Mouse (Mus musculus): ENCODE measurements around the gene Pip4p1. TPM values are rescaled to one million over a fixed set of nuclear protein-coding genes. Genes with fewer than 3 reads are reported as not detected.
"Not testable (repeated sequence)": the region's sequence is repeated elsewhere in the genome, so short reads cannot be mapped to it uniquely, and the experiment has no call there.

The Pip4p1 gene
- polyA plus RNA-seq, 1 experiment from 2014 or later, result 26.1 TPM

- H3K27me3 ChIP-seq (replicated peaks), result no peaks in the 10 kb centered on the region
- peak overlapping the region; percentile 56 for H3K9ac ChIP-seq
- H3K27ac ChIP-seq, result no peak overlapping the region
- H3K4me3 ChIP-seq, result peak overlapping the region; percentile 55
- ATAC-seq, result peak; percentile 77
- WGBS (ENCODE audit: insufficient replicate concordance), result 5% methylated on average over 26 of the region's 26 CpGs
- H3K4me1 ChIP-seq, result peaks cover 9% of the 10 kb centered on the region
- no peaks in the 10 kb centered on the region for H3K9me3 ChIP-seq (replicated peaks)
- H3K4me2 ChIP-seq, result peak overlapping the region; percentile 72
- no peaks in the 10 kb centered on the region for H3K36me3 ChIP-seq
These were observed 26.5 kb downstream of the Pip4p1 start for GRCm38 (mm10) chr14:50903973-50904827.

DNA sequence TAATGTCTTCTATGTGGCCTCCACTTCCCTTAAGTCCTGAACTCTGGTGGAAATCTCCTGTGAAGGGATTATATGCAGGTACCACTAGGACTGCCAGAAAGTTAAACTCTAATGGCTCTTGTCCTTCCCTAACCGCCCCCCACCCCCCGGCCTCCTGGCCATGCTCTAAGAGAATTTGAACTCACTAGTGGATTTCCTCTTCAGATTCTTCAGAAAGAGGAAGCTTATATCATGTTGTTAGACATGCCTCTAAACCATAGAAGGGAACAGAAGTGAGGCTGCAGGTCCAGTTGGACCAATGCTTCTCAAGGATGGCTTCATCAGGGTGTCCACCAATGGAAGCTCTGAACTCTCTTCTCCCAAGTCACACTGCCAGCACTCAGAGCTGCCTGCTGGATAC, 32.7 kb downstream of the Pip4p1 start:
- not testable (repeated sequence) for H3K36me3 ChIP-seq; H3K9me3 ChIP-seq (replicated peaks); H3K4me1 ChIP-seq; H3K9ac ChIP-seq; ATAC-seq; H3K4me3 ChIP-seq; H3K27ac ChIP-seq; H3K4me2 ChIP-seq
- 42% methylated on average over 2 of the region's 2 CpGs for WGBS (ENCODE audit: insufficient replicate concordance)
- peaks cover 28% of the 10 kb centered on the region for H3K27me3 ChIP-seq (replicated peaks)

DNA sequence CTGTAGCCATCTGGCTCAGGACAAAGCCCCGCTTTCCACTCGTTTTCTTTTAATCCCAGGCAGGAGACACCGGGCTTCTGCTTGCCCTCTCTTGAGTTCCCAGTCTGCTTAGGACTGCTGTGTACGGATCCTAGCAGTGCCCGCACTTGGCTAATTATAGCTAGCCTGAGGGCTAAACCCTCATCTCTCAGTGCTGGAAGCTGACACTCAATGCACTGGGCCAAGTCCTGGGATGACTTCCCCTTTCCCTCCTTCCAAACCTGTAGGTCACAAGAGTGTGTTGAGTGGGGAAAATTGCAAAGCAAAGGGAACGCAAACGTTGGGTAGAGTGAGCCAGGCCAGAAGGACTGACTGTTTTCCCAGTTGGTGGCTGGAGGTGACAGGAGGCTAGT, 33.3 kb downstream of the Pip4p1 start, which contains the start of gene Klhl33:
Gene Klhl33, minus strand, starts transcription at position 134 of the 392 bp plus-strand sequence.
- peak within 1 kb of the TSS; percentile 66 for H3K4me2 ChIP-seq
- no peak for ATAC-seq
- no peaks in the 10 kb centered on the region for H3K36me3 ChIP-seq
- H3K4me1 ChIP-seq, result 0 out of 2 replicates have a peak, but pooled peaks cover 7% of the 10 kb centered on the region
- no peak within 1 kb of the TSS for H3K27ac ChIP-seq
- WGBS (ENCODE audit: insufficient replicate concordance), result 39% methylated on average over 7 of the region's 7 CpGs
- no peak within 1 kb of the TSS; the same call in 1 of the 2 replicates for H3K9ac ChIP-seq
- H3K27me3 ChIP-seq (replicated peaks), result peaks cover 31% of the 10 kb centered on the region
- peak within 1 kb of the TSS; percentile 34 for H3K4me3 ChIP-seq
- no peaks in the 10 kb centered on the region for H3K9me3 ChIP-seq (replicated peaks)

DNA sequence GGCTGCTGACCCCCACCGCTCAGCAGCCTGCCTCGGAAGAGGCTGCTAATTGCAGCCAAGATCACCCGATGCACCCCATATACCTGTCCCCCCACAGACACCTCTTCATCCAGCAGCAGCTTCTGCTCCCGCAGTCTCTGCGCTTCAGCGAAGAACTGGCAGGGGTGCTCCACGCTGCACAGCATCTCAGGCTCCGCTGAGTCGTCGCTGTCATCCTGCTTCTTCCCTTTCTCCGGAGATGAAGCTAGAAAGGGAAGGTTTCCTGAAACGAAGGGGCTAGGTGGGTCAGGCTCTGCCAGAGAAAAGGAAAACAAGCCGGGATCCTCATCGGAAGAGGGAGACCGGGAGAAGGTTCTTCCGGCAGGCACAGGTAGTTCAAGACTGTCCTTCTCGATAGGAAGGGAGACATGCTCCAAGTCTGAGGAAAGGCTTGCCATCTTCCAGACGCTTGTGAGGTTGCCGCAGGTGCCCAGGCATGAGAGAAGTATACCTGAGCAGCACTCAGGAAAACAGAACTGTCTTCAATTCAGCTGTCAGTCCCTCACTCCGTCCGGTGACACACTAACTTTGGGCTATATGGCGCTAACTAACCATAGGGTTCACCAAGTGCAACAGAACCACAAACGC, 33.8 kb downstream of the Pip4p1 start:
- 23% methylated on average over 23 of the region's 23 CpGs for WGBS (ENCODE audit: insufficient replicate concordance)
- Histone ChIP-seq H3K4me1 (0 out of 2 replicates have a peak, but pooled peaks cover 7% of the 10 kb centered on the region), H3K27me3 (replicated peaks) (peaks cover 31% of the 10 kb centered on the region), H3K27ac (no peak overlapping the region), H3K4me3 (peak overlapping the region; percentile 34), H3K4me2 (peak overlapping the region; percentile 66), H3K36me3 (no peaks in the 10 kb centered on the region), H3K9ac (no peak overlapping the region; the same call in 1 of the 2 replicates), H3K9me3 (replicated peaks) (no peaks in the 10 kb centered on the region)
- ATAC-seq, result peak; percentile 7; the same call in 1 of the 2 replicates

DNA sequence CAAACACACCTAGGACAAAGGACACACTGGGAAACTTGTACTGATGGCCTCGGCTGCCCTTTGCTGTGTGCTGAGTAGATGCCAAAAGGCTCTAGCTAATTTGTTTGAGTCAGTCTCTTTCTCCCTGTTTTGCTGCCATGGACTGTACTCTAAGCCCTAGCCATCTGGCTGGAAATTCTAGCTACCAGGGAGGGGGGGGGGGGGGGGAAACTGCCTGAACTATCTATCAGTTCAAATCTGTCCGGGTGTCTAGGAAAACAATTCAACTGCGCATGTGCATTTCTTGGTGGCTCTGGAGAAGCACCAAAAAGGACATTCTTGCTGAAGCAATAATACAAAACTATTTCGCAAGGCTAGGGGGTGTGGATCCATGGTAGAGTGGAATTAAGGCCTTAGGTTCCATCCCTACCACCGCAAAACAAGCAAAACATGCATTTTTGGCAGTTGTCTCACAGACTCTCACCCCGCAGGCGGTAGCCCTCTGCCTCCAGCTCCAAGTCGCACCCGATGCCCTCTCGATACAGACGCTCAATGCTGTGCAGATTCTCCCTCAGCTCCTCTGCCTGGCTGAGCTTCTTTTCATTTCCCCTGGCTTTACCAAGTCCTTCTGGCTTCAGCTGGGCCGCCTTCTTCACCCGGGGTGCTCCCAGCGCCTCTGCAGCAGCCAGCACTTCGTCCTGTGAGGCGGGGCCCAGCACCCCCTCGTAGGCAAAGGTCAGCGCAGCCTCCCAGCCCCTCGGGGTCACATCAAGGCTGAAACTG, 34.5 kb downstream of the Pip4p1 start:
- Histone ChIP-seq H3K4me2 (peak overlapping the region; percentile 66), H3K4me3 (peak overlapping the region; percentile 34), H3K27me3 (replicated peaks) (peaks cover 31% of the 10 kb centered on the region), H3K4me1 (0 out of 2 replicates have a peak, but pooled peaks cover 7% of the 10 kb centered on the region), H3K27ac (no peak overlapping the region), H3K9ac (no peak overlapping the region; the same call in 1 of the 2 replicates), H3K36me3 (no peaks in the 10 kb centered on the region), H3K9me3 (replicated peaks) (no peaks in the 10 kb centered on the region)
- peak; percentile 33; the same call in 1 of the 2 replicates for ATAC-seq
- 19% methylated on average over 19 of the region's 19 CpGs for WGBS (ENCODE audit: insufficient replicate concordance)

DNA sequence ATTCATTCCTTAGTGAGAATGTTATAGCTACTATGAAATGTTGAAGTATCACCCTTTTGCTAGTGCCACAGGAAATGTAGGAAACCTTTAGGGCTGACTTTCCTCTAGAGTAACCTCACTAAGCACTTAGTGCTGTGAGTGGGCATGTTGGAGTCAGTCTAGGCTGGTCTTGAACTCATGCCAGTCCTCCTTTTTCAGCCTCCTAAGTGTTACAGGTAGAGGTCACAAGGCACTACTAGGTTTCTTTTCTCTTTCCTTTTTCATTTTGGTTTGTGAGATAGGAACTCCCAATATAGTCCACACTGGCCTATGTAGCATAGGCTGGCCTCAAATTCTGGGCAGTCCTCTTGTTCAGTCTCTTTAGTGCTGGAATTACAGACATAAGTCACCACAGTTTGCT, 35.2 kb downstream of the Pip4p1 start:
- Histone ChIP-seq H3K27me3 (replicated peaks) (peaks cover 31% of the 10 kb centered on the region), H3K4me1 (0 out of 2 replicates have a peak, but pooled peaks cover 7% of the 10 kb centered on the region), H3K9ac (no peak overlapping the region), H3K4me2 (no peak overlapping the region), H3K9me3 (replicated peaks) (no peaks in the 10 kb centered on the region), H3K36me3 (no peaks in the 10 kb centered on the region), H3K4me3 (no peak overlapping the region), H3K27ac (no peak overlapping the region)
- no peak for ATAC-seq

DNA sequence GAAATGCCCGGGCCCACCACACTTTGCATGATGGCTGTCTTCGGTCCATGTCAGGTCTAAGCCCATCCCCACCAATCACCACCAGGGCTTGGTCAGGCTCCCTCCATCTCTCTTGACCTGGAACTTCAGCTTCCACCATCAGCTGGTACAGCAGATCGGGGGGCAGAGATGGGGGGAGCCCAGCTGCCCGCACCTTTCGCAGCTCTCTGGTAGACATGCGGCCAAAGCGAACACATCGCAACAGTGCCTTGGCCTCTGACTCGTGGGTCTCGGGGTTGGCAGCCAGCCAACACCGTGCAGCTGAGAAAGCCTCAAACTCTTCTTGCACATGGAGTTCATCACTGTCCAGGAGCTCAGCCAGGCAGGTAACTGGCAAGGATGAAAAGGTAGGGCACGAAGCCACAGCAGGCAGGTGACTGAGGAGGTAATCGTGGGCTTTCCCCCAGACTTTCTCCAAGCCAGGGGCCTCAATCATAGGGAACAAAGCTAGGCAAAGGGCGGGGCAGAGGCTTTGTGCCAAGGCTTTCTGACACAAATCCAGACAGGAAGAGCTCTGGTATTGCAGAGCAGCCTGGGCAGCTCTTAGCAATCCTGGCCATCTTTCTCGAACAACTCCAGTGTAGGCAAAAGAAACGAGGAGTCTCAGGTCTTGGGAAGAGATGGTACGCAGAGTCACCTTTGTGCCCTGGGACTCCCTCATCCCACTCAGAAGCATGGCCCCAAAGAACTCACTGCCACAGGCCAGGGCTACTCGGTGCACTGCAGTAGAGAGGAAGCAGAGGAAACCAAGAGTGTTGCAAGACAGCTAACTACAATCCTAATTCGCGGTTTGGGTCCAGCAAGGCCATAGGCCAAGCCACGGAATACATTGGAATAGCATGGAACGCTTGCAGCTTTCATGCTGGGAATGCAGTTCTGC, 37.9 kb downstream of the Pip4p1 start:
- no peaks in the 10 kb centered on the region for H3K36me3 ChIP-seq
- no peaks in the 10 kb centered on the region for H3K9me3 ChIP-seq (replicated peaks)
- 69% methylated on average over 22 of the region's 22 CpGs for WGBS (ENCODE audit: insufficient replicate concordance)
- no peak for ATAC-seq
- peaks cover 29% of the 10 kb centered on the region for H3K27me3 ChIP-seq (replicated peaks)
- 0 out of 2 replicates have a peak, but pooled peaks cover 7% of the 10 kb centered on the region for H3K4me1 ChIP-seq
- H3K4me2 ChIP-seq, result no peak overlapping the region
- H3K9ac ChIP-seq, result no peak overlapping the region
- H3K27ac ChIP-seq, result no peak overlapping the region
- H3K4me3 ChIP-seq, result no peak overlapping the region

DNA sequence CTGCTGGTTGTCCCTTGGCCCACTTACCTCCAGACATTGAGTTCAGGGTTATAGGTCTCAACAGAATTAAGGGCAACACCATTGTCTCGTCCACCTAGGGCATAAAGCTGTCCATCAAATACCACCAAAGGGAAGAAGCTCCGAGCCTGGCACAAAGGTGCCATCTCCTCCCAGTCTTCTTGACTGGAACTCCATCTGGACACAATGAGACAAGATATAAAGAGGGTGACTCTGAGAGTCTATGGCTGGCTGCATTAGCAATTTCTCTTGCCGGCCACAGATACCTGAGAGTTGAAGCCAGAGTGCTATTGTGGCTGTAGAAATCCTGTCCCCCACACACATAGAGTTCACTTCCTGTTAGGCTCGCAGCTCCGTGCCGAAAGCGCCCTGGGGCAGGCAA, 38.6 kb downstream of the Pip4p1 start:
- ATAC-seq, result no peak

GRCm38 (mm10) chr14:50891621-50892020, 39.0 kb downstream of the Pip4p1 start:
- no peak overlapping the region for H3K27ac ChIP-seq
- H3K9me3 ChIP-seq (replicated peaks), result no peaks in the 10 kb centered on the region
- peaks cover 18% of the 10 kb centered on the region for H3K27me3 ChIP-seq (replicated peaks)
- H3K4me1 ChIP-seq, result 0 out of 2 replicates have a peak, but pooled peaks cover 4% of the 10 kb centered on the region
- H3K9ac ChIP-seq, result no peak overlapping the region
- no peak overlapping the region for H3K4me2 ChIP-seq
- H3K4me3 ChIP-seq, result no peak overlapping the region
- H3K36me3 ChIP-seq, result no peaks in the 10 kb centered on the region
- no peak for ATAC-seq
- 83% methylated on average over 8 of the region's 8 CpGs for WGBS (ENCODE audit: insufficient replicate concordance)

More for the DNA sequence above, 38.6 kb downstream of the Pip4p1 start:
- Histone ChIP-seq H3K9me3 (replicated peaks) (no peaks in the 10 kb centered on the region), H3K27me3 (replicated peaks) (peaks cover 22% of the 10 kb centered on the region), H3K36me3 (no peaks in the 10 kb centered on the region), H3K4me1 (0 out of 2 replicates have a peak, but pooled peaks cover 7% of the 10 kb centered on the region), H3K9ac (no peak overlapping the region), H3K4me2 (no peak overlapping the region), H3K27ac (no peak overlapping the region), H3K4me3 (no peak overlapping the region)
- WGBS (ENCODE audit: insufficient replicate concordance), result 70% methylated on average over 7 of the region's 7 CpGs

GRCm38 (mm10) chr14:50876236-50876950, 54.3 kb downstream of the Pip4p1 start:
- Histone ChIP-seq H3K4me2 (no peak overlapping the region), H3K27me3 (replicated peaks) (no peaks in the 10 kb centered on the region), H3K9ac (no peak overlapping the region), H3K27ac (no peak overlapping the region), H3K9me3 (replicated peaks) (no peaks in the 10 kb centered on the region), H3K36me3 (no peaks in the 10 kb centered on the region), H3K4me1 (peaks cover 5% of the 10 kb centered on the region), H3K4me3 (no peak overlapping the region)
- ATAC-seq, result no peak
- 68% methylated on average over 6 of the region's 6 CpGs for WGBS (ENCODE audit: insufficient replicate concordance)

Data from liver, embryonic 12.5 days (tissue).